Mouse (Mus musculus) layer of hippocampus, adult 18-20 months (tissue): Measurements from ENCODE around the gene Limch1. TPM values are rescaled to one million over a fixed set of nuclear protein-coding genes. Genes with fewer than 3 reads are reported as not detected.
A peak's percentile ranks its signal among the peaks of the same experiment; 100 is the strongest.

ENCODE experiments used
- DNase-seq, 2 experiments: peaks; one replicate each; pipeline ENCODE4 v3.0.0; 2022; ENCODE audit warnings: low spot score in 2 of 2
- total RNA-seq, 2 experiments: library from RNA; stranded (reverse); gene quantifications; 2 replicates each; pipeline ENCODE4 v1.2.3; 2021

The Limch1 gene
- total RNA-seq, 2 experiments from 2014 or later: 122 to 133 TPM

DNA sequence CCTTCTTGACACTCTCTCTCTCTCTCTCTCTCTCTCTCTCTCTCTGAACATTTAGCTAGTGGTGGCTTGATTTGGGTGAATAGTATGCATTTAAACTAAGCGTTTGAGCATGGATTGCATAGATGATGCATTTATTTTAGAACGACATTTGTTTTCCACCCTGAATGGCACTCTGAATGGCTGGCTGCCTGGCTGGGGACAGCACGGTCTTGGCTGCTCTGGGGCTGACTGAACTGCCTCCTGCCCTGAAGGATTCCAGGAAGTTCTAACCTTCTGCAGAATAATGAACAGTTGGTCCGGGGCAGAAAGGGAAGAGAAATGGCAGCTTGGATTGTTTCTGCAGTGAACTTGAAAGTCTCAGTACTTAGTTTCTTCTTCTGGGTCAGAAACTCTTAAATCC lies 266.4 kb downstream of the Limch1 start:
- peak in 1 of 2 experiments; percentile 29 for DNase-seq

DNA sequence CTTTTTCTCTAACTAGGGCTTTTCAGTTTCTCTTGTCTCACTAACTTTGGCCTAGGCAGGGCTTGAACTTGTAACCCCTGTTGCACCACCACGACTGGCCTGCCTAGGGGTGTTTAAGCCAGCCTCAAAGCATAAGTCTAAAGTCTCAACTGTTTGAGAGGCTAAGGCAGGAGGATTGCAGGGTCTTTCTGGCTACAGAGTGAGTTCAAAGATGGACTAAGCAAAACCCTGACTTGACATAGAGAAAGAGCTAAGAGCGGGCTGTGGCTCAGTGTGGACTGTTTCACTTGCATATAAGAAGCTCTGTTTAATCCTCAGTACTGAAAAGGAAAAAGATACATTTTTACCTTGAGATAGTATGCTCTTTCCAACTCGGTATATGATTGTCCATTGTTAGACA lies 268.3 kb downstream of the Limch1 start:
- DNase-seq: no peak

DNA sequence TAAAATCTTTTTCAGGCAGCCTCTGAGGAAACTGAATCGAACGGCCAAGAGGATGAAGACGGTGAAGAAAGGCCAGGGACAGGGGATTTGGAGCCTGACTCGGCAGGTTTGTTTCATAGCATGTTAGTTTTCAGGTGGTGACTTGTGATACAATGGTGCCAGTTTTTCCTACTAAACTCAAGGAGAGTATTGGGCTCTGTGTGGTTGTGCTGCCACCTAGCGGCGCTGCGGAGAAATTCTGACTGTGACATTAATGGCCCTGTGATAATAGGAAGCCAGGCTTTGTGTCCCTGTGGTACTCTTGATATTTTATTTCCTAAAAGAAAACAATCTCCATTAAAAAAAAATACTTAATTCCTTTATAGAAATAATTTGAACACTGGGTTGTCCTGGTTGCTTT lies 270.8 kb downstream of the Limch1 start:
- DNase-seq: peak; percentile 54 to 85

DNA sequence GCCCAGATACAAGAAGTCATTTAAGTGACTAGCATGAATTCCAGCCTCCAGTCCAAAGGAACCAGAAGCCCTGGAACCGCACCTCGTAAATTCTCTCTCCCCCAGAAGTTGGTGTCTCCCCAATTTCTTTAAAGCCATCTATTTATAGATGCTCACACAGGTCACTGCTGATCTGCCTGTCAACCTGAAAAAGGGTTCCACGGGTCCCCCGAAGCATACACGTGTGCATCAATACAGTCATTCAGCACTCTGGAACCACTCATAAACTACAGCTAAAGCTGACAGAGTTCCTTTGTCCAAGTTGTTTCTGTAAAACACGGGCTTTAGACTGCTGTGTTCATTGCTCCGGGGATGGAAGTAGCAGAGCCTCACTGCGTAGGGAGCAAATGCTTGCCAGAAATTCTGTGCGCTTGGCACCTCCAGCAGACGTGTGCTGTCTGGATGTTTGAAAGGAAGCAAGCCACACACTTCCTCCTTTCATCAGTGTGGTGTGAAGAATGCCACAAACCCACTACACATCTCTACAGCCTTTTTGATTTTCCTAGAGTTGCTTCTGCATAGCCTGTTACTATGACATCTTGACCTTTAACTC lies 278.9 kb downstream of the Limch1 start:
- DNase-seq: peak in 1 of 2 experiments; percentile 37

DNA sequence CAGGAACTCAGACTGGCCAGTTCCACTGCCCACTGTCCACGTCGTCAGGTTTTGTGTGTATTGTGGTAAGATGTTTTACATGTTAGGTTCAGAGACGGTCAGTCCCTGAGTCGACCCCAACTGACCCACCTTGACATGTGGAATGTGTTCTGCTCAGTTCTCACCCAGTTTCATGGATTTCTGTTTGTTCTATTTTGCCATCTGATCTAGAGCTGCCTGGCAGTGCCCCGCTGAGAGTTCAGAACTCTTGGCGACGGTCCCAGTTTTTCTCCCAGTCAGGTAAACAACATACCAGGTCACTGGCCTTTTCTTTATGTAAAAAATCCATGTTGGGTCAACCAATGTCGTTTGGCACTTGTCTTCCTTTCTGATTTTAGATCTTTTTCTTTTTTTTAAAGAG lies 279.5 kb downstream of the Limch1 start:
- no peak for DNase-seq

DNA sequence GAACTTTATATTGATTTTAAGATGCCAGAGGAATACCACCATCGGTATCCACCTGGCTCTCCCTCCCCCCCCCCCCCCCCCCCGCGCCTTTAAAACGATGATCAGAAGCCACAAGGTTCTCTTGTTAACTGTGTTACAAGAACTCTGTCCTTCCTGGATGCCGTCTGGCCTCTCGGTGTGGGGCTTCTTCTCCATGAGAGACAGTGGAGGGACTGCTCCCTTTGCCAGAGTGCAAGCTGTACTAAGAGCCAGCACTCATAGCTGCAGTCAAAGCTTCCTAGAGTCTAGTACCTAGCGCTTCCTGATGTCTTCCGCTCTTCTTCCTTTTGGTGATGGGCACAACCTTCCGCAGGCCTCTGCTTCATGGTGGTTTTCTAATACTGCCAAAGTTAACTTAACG lies 280.0 kb downstream of the Limch1 start:
- no peak for DNase-seq

DNA sequence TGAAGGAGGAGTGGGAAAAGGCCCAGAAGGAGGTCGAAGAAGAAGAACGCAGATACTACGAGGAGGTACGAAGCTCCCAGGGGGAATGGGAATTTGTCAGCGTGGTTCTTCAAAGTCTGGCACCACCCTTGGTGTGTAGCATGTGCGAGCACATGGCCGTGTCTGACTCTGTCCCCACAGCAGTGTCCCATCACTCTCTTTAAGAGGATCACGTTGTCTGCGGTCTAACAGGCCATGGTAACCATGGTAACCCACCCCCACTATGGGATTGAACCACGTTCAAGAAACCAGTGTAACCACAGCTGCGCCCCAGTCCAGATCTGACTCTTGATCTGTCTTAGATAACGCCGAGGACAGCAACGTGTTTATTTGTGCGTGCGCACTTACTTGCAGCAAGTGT lies 283.2 kb downstream of the Limch1 start:
- no peak for DNase-seq

DNA sequence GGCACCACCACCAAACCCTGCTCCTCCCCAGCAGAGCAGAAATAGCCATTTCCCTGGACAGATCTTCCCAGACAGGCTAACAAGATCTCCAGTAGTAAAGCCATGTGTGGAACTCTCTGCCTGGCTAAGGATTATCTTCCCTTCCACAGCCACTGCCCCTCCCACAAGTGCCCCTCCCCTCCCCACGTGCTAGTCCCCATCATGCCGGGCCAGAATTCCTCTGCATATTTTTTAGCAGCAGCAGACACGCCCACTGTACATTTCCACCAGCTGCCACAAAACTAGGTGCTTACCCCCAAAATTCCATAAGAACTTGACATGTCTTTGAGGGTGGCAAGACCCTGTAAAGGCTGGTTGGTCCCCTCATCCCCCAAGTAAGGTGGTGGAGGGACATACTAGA lies 284.3 kb downstream of the Limch1 start:
- no peak for DNase-seq

DNA sequence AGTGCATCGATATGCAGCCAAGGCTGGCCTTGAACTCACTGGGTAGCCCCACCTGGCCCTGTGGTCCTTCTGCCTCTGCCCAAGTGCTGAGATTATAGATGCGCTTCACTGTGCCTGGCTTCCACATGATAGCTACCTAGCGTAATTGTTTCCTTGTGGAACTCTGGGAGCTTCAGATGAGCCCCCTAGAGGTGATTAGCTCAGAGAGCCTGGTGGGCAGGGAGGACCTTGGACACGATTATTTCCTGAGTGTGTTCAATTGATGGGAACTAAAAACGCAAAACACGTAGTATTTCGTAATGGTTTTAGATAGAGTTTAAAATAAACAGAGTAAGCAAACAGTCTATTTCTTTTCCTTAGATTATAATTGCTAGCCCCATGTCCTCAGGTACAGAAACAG lies 287.0 kb downstream of the Limch1 start:
- no peak for DNase-seq

DNA sequence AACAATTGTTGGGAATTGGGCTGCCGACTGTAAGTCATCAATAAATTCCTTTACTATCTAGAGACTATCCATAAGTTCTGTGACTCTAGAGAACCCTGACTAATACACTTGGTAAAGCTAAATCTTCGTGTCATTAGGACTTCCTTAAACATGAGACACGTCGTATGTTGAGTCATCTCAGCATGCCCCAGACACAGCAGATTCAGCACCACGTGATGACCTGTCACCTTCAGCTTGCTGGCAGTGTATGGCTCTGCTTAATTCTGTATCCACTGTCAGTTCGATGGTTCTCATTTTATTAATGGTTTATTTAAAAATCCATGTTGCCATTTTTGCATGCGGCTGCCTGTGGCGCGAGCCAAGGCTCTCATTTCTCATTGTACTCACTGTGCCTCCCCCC lies 298.3 kb downstream of the Limch1 start:
- no peak for DNase-seq

DNA sequence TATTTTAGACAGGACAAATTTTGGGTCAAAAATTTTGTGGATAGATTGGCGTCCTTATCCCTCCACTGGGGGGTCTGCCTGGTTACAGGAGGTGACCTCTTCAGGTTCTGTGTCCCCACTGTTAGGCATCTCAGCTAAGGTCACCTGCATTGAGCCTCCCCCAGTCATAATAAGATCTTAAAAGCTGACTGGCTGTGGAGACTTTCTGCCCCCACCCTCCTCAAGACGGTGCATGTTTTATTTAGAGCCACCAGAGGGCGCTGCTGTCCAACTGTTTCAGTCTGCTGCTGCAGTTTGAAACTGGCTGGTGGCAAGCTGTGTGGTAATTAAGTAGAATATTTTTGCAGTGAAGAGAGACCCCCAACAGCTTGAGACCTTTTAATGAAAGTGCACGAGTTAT lies 302.4 kb downstream of the Limch1 start:
- DNase-seq: peak in 1 of 2 experiments; percentile 44

DNA sequence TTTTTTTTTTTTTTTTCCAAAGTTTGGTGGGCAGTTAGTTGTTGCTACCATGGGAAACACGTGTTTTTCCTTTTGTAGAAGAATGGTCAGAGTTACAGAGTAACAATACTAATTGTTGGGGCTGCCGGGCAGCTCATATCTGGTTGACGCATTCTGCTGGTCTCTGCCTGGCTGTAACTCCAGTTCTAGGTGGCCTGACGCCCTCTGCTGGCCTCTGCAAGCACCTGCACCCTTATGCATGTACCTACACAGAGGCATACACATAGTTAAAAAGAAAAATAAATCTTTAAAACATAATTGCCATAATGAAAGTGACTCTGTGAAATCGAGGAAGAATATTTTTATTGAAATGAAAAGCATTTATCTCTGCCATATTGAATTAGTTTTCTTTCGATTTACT lies 312.2 kb downstream of the Limch1 start:
- DNase-seq: no peak

DNA sequence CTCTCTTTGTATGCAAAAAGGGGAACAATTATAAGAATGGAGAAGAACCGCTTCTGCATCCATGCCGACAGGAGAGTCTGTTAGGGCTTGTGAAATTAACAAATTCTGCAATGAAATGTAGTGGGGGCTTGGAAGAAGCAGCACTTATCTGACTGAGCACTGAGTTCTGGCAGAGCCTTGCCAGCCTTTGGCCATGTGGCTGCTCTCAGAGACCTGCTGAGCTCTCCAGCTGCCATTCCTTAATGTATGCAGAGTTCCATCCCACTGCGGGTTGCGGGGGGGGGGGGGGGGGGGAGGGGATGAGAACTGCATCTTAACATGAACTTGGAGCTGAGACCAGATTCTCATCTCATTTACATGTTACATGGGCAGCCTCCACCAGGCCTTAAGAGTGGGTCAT lies 314.9 kb downstream of the Limch1 start:
- DNase-seq: no peak

DNA sequence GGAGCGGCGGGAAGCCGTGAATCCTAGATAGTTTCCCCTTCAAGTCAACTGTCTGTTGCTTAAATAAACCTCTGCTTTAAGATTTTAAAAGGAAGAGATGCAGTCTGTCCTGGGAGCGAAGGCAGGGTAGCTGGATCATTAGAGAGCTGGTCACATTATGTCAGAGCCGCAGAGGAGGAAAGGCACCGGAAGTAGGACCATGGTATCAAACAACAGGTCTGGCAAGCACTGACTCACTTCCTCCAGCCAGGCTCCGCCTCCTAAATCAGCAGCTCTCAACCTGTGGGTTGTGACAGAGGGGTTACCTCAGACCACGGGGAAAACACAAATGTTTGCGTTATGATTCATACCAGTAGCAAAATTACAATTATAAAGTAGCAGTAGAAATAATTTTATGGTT lies 318.0 kb downstream of the Limch1 start:
- no peak for DNase-seq

DNA sequence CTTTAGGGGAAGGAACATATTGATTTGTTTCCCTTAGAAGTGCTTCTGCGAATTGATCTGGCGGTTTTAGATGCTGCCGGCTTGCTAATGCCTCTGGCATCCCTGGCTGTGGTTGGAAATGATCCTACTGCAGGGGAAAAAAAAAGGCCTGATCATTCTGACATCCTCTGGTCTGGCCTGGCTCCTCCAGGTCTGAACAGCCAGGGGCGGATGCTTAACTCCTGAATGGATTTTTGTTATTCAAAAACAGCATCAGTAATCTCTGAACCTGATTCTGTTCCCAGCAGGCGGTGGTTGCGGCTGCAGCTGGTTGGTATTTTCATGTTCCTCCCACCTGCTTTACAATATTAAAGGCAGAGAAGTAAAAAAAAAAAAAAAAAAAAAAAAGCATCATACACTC lies 337.5 kb downstream of the Limch1 start:
- no peak for DNase-seq

DNA sequence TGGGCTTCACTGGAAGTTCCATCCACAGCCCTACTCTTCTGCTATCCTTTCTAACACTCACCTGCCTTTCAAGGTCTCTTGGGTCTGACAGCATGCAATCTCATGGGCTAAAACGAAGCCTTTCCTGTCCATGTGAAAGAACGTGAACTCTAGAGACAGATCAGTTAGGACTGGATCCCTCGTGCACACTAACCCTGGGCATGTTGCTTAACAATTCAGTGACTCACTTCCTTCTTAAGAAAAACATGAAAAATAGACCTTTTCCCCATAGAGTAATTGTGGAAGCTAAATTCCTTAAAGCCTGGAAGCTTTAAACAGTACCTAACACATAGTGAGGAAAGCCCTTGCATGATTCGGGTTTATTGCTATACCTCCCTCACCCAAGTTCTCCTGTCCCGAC lies 345.2 kb downstream of the Limch1 start:
- DNase-seq: no peak

DNA sequence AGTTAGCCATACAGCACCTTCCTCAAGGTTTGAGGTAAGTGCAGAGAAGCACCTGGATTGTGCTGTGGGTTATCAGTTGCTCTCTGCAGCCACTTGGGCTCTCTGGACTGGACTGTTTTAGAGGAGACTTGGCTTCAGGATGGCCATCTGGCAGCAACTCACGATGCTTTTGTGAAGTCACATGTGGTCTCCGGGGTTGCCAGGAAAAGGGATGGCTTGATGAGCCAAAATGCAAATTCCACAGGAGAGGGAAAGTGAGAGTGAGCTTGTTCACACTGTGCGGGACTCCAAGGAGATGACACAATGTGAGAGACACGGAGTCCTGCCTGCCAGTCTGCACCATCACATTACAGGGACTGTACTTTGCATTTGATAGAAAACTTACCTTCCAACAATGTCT lies 346.1 kb downstream of the Limch1 start:
- DNase-seq: no peak

DNA sequence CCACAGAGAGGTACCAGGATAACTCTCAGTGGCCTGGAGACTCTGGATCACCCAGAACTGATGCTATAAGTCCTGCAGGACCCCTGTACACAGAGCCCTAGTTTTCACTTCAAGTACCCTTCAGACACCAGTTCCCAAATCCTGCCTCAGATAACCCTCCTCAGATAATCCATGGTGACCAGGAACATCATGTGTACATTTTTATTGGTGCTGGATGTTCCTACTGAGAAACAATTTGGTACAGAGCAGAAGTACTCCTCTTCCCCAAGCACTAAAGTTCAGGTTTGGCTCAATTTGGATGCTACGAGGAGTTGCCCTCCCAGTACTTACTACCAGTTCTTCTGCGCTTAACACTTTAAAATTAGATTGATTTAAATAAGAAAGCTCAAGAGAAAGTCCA lies 348.4 kb downstream of the Limch1 start:
- no peak for DNase-seq

DNA sequence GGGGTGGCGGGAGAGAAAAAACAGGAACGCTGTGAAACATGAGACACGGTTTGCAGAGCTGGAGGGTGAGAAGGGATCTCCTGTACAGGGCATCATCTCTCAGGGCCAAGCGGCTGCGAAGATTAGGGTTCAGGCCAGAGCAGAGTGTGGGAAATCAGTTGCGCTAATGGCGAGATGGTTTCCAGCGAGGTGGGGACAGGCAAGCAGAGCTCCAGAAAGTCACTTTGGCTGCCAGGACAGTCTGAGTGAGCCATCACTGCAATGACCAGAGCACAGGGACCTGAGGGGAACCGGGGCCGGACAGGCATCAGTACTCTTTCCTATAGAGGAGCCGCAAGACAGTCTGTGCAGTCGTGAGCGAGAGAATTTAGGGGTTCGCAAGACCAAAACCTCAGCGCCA lies 349.5 kb downstream of the Limch1 start:
- peak in 1 of 2 experiments; percentile 2 for DNase-seq

DNA sequence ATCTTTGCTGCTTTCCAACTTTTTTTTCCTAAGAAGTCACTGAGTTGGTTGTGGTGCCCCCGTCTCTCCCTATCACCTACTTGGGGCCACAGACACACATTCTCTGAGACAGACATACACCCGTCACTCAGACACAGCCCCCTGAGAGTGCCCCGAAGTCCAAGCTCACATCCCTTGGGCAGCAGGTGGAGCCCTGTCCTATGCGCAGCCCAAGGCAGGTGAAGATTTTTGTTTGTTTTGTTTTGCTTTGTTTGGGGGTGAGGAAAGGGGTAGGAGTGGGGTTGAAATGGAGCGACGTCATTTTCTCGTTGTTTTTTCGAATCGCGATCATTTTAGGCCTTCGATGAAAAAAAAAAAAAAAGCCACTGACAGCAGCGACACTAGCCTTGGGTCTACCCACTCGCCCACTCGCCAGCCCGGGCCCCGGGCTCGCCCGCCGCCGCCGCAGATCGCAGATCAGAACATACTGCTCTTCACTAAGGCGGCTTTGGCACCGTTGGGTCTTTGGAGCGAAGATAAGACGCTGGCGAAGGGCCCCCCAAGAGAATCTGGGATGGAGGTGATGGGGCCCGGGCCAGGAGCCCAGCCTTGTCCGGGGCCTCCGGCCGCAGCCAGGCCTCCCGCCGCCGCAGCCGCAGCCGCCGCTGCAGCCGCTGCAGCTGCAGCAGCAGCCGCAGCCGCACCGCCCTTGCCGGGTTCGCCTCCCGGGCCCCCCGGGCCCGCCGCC lies 350.2 kb downstream of the Limch1 start:
- DNase-seq: peak in 1 of 2 experiments; percentile 2

DNA sequence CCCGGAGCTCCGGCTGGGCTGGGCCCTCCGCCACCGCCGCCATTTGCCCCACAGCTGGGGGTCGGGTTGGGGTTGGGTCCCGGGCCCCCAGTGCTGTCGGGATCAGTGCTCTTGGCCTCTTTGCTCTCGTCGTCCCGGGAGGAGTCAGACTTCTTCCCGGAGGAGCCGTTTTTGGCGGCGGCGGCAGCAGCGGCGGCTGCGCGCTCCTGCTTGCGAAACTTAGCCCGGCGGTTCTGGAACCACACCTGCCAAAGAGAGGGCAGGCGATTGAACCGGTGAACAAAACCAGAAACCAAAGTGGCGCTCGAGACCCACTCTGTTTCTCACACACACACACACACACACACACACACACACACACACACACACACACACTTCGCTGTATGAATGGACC lies 350.7 kb downstream of the Limch1 start:
- DNase-seq: no peak

DNA sequence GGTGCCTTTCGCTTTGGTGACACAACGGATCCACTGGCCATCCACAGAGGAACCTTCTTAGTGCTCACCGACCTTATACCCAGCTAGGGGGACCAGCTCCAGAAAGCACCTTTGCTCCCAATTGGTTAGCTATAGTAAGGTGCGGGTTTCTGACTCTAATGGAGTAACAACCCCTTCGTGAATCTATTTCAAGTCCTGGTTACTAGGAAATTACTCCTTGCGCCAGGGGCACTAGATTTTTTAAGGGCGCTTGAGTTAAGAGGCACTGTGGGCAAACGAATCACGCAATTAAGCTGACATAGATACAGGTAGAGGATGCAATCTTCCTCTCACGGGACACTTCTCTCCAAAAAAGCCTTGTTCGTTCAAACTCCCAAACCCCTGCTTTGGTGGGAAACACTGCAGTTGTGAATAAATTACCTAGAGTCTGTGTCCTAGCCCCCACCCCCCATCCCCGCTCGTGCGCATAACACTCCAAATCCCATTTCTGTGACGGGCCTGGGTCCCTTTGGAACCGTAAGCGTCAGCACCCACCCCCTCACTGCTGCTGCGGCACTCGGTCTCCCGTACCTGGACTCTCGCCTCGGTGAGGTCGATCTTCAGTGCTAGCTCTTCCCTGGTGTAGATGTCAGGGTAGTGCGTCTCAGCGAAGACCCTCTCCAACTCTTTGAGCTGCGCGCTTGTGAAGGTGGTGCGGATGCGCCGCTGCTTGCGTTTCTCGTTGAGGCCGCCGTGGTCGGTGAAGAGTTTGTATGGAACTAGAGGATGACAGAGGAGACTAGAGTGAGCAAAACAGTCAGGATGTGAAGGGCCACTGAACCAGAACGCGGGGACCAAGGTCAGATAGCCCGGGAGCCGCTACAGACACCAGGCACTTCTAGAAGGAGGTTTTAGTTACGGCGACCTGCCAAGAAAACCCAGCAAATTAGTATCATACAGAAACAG lies 351.8 kb downstream of the Limch1 start:
- peak in 1 of 2 experiments; percentile 8 for DNase-seq
